17 mouse cellular contexts compared by ENCODE assay signal in genomic region chr12:50292834-50293233, GRCm38 (mm10).
DNase-seq lines count a peak whose midpoint lies in the region; ATAC-seq and TF ChIP-seq lines count a peak whose summit lies in the region.
"Had no signal": no experiment of that assay in that cellular context is flagged by ENCODE, and none has a peak within 500 bp of the region (broad histone marks: within the 10 kb centered on the region; RNA-seq: fewer than 3 reads in every experiment).

No protein-coding gene starts in this region.

- peak; percentile 28 for DNase-seq in hindbrain, embryonic 11.5 days (ENCODE audit: low spot score)
- DNase-seq in hindbrain, embryonic 14.5 days (ENCODE audit: low spot score) = no peak
- no peak for DNase-seq in lung, postnatal 0 days (ENCODE audit: low spot score)
- DNase-seq in lung, postnatal 10 days = no peak
- DNase-seq in MEL (ENCODE audit: low read depth, low spot score) = peak; percentile 24
- DNase-seq in cerebellum, adult 11 months = no peak
- DNase-seq: kidney, postnatal 25 days; liver, embryonic 13.5 days; right cerebral cortex, postnatal 14 days; thymus, postnatal 4 days had no signal

- TF ChIP-seq EP300 in lung, postnatal 0 days (IDR thresholded peaks at IDR 0.05) = no peak
- no peak for TF ChIP-seq EP300 in MEL (IDR thresholded peaks at IDR 0.05; ENCODE audit: low read depth in 1 of 2, low read length in 2 of 2)

- no peaks in the 10 kb centered on the region for H3K36me3 ChIP-seq in hindbrain, embryonic 11.5 days (ENCODE audit: control insufficient read depth, insufficient read depth, low read length)
- H3K36me3 ChIP-seq in hindbrain, embryonic 14.5 days (replicated peaks; ENCODE audit: control insufficient read depth, insufficient read depth) = no peaks in the 10 kb centered on the region
- no peaks in the 10 kb centered on the region for H3K36me3 ChIP-seq in lung, postnatal 0 days (ENCODE audit: insufficient read depth, low read length)
- H3K36me3 ChIP-seq in MEL (ENCODE audit: control insufficient read depth in 1 of 2, insufficient read depth in 2 of 2, low read length in 2 of 2) = no peaks in the 10 kb centered on the region
- H3K36me3 ChIP-seq: hindbrain, embryonic 12.5 days; liver, embryonic 13.5 days; neural tube, embryonic 15.5 days had no signal

- peak; percentile 33; the same call in 1 of the 2 replicates for ATAC-seq in hindbrain, embryonic 11.5 days (ENCODE audit: low FRiP score)
- ATAC-seq in hindbrain, embryonic 14.5 days (ENCODE audit: low FRiP score) = no peak
- ATAC-seq in lung, postnatal 0 days = no peak
- ATAC-seq in megakaryocyte progenitor cell, adult 5-6 weeks (replicated peaks; ENCODE audit: poor library complexity) = 0 out of 2 replicates have a peak, but pooled peaks have one; percentile 34
- no peak for ATAC-seq in CD4-positive, CD25-positive, alpha-beta regulatory T cell, adult 4 months
- ATAC-seq: activated CD4-positive, CD25-positive, alpha-beta regulatory T cell, adult 4 months had no signal

- no peaks in the 10 kb centered on the region for H3K4me1 ChIP-seq in hindbrain, embryonic 11.5 days (replicated peaks; ENCODE audit: control insufficient read depth, insufficient read depth, low read length)
- H3K4me1 ChIP-seq in hindbrain, embryonic 14.5 days (replicated peaks; ENCODE audit: control insufficient read depth, insufficient read depth, low read length) = no peaks in the 10 kb centered on the region
- no peaks in the 10 kb centered on the region for H3K4me1 ChIP-seq in lung, postnatal 0 days (ENCODE audit: insufficient read depth, low read depth, low read length)
- no peaks in the 10 kb centered on the region for H3K4me1 ChIP-seq in MEL (ENCODE audit: control insufficient read depth in 1 of 2, insufficient read depth in 2 of 2, low read length in 2 of 2)
- H3K4me1 ChIP-seq: hindbrain, embryonic 12.5 days; liver, embryonic 13.5 days; neural tube, embryonic 15.5 days had no signal

- H3K27ac ChIP-seq in hindbrain, embryonic 11.5 days (ENCODE audit: low read depth, low read length) = no peak overlapping the region
- H3K27ac ChIP-seq in hindbrain, embryonic 14.5 days = no peak overlapping the region
- H3K27ac ChIP-seq in lung, postnatal 0 days (ENCODE audit: low read length) = no peak overlapping the region
- H3K27ac ChIP-seq in MEL (ENCODE audit: control insufficient read depth, low read depth, low read length) = no peak overlapping the region
- H3K27ac ChIP-seq: hindbrain, embryonic 12.5 days; liver, embryonic 13.5 days; neural tube, embryonic 15.5 days had no signal

- TF ChIP-seq POLR2A in MEL (IDR thresholded peaks at IDR 0.05; ENCODE audit: control insufficient read depth in 1 of 2, insufficient read depth in 1 of 2, low read depth in 1 of 2, low read length in 2 of 2, poor library complexity in 1 of 2) = no peak

- no peaks in the 10 kb centered on the region for H3K27me3 ChIP-seq in hindbrain, embryonic 11.5 days (ENCODE audit: control insufficient read depth, insufficient read depth, low read length)
- no peaks in the 10 kb centered on the region for H3K27me3 ChIP-seq in hindbrain, embryonic 14.5 days (ENCODE audit: control insufficient read depth, insufficient read depth, low read length)
- no peaks in the 10 kb centered on the region for H3K27me3 ChIP-seq in lung, postnatal 0 days (replicated peaks; ENCODE audit: insufficient read depth, low read length)
- H3K27me3 ChIP-seq in MEL (ENCODE audit: control insufficient read depth in 1 of 2, insufficient read depth in 2 of 2, low read length in 2 of 2) = no peaks in the 10 kb centered on the region
- H3K27me3 ChIP-seq: hindbrain, embryonic 12.5 days; liver, embryonic 13.5 days; neural tube, embryonic 15.5 days had no signal

- no peak overlapping the region for H3K4me2 ChIP-seq in hindbrain, embryonic 11.5 days (replicated peaks; ENCODE audit: low read depth, low read length)
- H3K4me2 ChIP-seq in hindbrain, embryonic 14.5 days (replicated peaks) = no peak overlapping the region
- H3K4me2 ChIP-seq in lung, postnatal 0 days (replicated peaks; ENCODE audit: low read depth, low read length) = no peak overlapping the region
- H3K4me2 ChIP-seq: heart, embryonic 11.5 days; hindbrain, embryonic 12.5 days; liver, embryonic 13.5 days; neural tube, embryonic 15.5 days had no signal

- no peak; the same call in 1 of the 2 replicates for TF ChIP-seq RAD21 in MEL (IDR thresholded peaks at IDR 0.05; ENCODE audit: low read depth, low read length)

- 67% methylated on average over 3 of the region's 3 CpGs for WGBS in hindbrain, embryonic 11.5 days
- 66% methylated on average over 3 of the region's 3 CpGs for WGBS in hindbrain, embryonic 14.5 days
- WGBS in lung, postnatal 0 days = 64% methylated on average over 3 of the region's 3 CpGs

- H3K9me3 ChIP-seq in hindbrain, embryonic 11.5 days (ENCODE audit: control insufficient read depth, low read length) = no peaks in the 10 kb centered on the region
- no peaks in the 10 kb centered on the region for H3K9me3 ChIP-seq in hindbrain, embryonic 14.5 days (ENCODE audit: control insufficient read depth, low read length)
- no peaks in the 10 kb centered on the region for H3K9me3 ChIP-seq in lung, postnatal 0 days (ENCODE audit: low read length)
- no peaks in the 10 kb centered on the region for H3K9me3 ChIP-seq in MEL (replicated peaks; ENCODE audit: insufficient read depth, low read length)
- H3K9me3 ChIP-seq: hindbrain, embryonic 12.5 days; liver, embryonic 13.5 days; neural tube, embryonic 15.5 days had no signal

- peak; percentile 45 for TF ChIP-seq CTCF in lung, postnatal 0 days (IDR thresholded peaks at IDR 0.05)
- TF ChIP-seq CTCF in MEL (IDR thresholded peaks at IDR 0.05 in 2 of 3, conservative IDR thresholded peaks at IDR 0.05 in 1 of 3; ENCODE audit: control insufficient read depth in 1 of 3, insufficient read depth in 1 of 3, low read depth in 2 of 3, low read length in 3 of 3, poor library complexity in 1 of 3, severe bottlenecking in 1 of 3) = peak in 1 of 3 experiments; percentile 23; a peak in 1 of 6 replicates

- H3K9ac ChIP-seq in hindbrain, embryonic 11.5 days (ENCODE audit: low read depth, low read length) = no peak overlapping the region
- no peak overlapping the region for H3K9ac ChIP-seq in hindbrain, embryonic 14.5 days
- no peak overlapping the region for H3K9ac ChIP-seq in lung, postnatal 0 days (replicated peaks; ENCODE audit: low read depth)
- H3K9ac ChIP-seq in MEL (ENCODE audit: control insufficient read depth, low read depth, low read length, poor library complexity, severe bottlenecking) = no peak overlapping the region
- H3K9ac ChIP-seq: hindbrain, embryonic 12.5 days; liver, embryonic 13.5 days; neural tube, embryonic 15.5 days had no signal

- H3K4me3 ChIP-seq in hindbrain, embryonic 11.5 days (ENCODE audit: low read depth, low read length) = no peak overlapping the region
- no peak overlapping the region for H3K4me3 ChIP-seq in hindbrain, embryonic 14.5 days (replicated peaks; ENCODE audit: low read length)
- no peak overlapping the region for H3K4me3 ChIP-seq in lung, postnatal 0 days (ENCODE audit: low read depth, low read length)
- H3K4me3 ChIP-seq in MEL (ENCODE audit: control insufficient read depth in 1 of 2, insufficient read depth in 1 of 2, low read depth in 2 of 2, low read length in 2 of 2) = no peak overlapping the region
- H3K4me3 ChIP-seq: erythroblast, embryonic 14.5 days; hindbrain, embryonic 12.5 days; liver, embryonic 13.5 days; neural tube, embryonic 15.5 days had no signal

- no peaks in the 10 kb centered on the region for H3K79me2 ChIP-seq in MEL (ENCODE audit: control insufficient read depth, insufficient read depth, low read length, poor library complexity)

TF ChIP-seq in MEL, 35 proteins besides CTCF, POLR2A, EP300 and RAD21:
- no peak for TF ChIP-seq ZNF384 (IDR thresholded peaks at IDR 0.05; ENCODE audit: low read depth, low read length)
- no peak for TF ChIP-seq RCOR1 (IDR thresholded peaks at IDR 0.05; ENCODE audit: low read depth, low read length)
- TF ChIP-seq USF1 (IDR thresholded peaks at IDR 0.05; ENCODE audit: low read depth, low read length) = no peak
- no peak for TF ChIP-seq MAZ (IDR thresholded peaks at IDR 0.05; ENCODE audit: low read depth, low read length)
- TF ChIP-seq ZMIZ1 (IDR thresholded peaks at IDR 0.05; ENCODE audit: low read depth, low read length) = no peak
- no peak for TF ChIP-seq GABPA (IDR thresholded peaks at IDR 0.05; ENCODE audit: low read depth, low read length)
- peak; percentile 46 for TF ChIP-seq SMC3 (IDR thresholded peaks at IDR 0.05; ENCODE audit: low read depth, low read length)
- TF ChIP-seq BHLHE40 (IDR thresholded peaks at IDR 0.05; ENCODE audit: borderline replicate concordance, low read depth, low read length) = no peak

Comparison
In these comparisons a context has a peak if more than half of its experiments do, and no peak if none do; other contexts are left out.
1. ATAC-seq: peak in hindbrain, embryonic 11.5 days (single experiment) and megakaryocyte progenitor cell, adult 5-6 weeks (single experiment); none in hindbrain, embryonic 14.5 days (single experiment), lung, postnatal 0 days (single experiment) and CD4-positive, CD25-positive, alpha-beta regulatory T cell, adult 4 months (single experiment).
2. DNase-seq: peak in hindbrain, embryonic 11.5 days (single experiment) and MEL (single experiment); none in hindbrain, embryonic 14.5 days (single experiment), lung, postnatal 0 days (single experiment), lung, postnatal 10 days (single experiment) and cerebellum, adult 11 months (single experiment).